Mouse (Mus musculus): ENCODE results near the gene Plscr3. TPM values are rescaled to one million over a fixed set of nuclear protein-coding genes. Genes with fewer than 3 reads are reported as not detected.

Plscr3 gene
- polyA plus RNA-seq (2015; fragmentation: Nextera tagmentation; extraction: Ambion mirVana) = 135 and 140 TPM in 2 replicates

DNA sequence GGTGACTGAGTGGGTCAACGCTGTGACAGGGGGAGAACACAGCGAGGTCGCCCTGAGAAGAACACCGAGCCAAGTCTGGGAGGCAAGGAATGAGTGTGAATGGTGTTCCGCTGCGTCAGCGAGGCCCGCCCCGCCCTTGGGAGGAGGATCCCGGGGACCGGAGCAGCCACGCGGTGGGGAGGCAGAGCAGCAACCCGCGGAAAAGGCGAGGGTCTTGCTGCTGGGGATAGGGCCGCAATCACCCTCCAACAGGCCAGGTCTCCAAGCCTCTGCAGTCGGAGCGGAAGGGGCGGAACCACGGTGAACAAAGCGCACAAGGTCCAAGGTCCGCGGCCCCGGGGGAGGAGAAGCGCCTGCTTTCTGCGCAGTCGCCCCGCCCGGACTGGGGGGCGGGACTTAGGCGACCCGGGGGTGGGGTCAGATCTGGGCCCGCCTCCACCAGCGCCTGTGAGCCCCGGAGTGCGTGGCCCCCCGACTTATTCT, at the start of gene Plscr3:
Plscr3 (plus strand) TSS at position 179 of the 483 bp plus-strand sequence.
- Histone ChIP-seq H3K27ac (peak within 1 kb of the TSS; percentile 96), H3K36me3 (peaks cover 37% of the 10 kb centered on the region), H3K4me1 (peaks cover 31% of the 10 kb centered on the region), H3K4me2 (replicated peaks) (peak within 1 kb of the TSS; percentile 93), H3K4me3 (peak within 1 kb of the TSS; percentile 79), H3K27me3 (no peaks in the 10 kb centered on the region), H3K9ac (peak within 1 kb of the TSS; percentile 90), H3K9me3 (no peaks in the 10 kb centered on the region)
- WGBS = 0% methylated on average over 35 of the region's 38 CpGs
- peak; percentile 93 for ATAC-seq (ENCODE audit: low FRiP score, low read depth)

DNA sequence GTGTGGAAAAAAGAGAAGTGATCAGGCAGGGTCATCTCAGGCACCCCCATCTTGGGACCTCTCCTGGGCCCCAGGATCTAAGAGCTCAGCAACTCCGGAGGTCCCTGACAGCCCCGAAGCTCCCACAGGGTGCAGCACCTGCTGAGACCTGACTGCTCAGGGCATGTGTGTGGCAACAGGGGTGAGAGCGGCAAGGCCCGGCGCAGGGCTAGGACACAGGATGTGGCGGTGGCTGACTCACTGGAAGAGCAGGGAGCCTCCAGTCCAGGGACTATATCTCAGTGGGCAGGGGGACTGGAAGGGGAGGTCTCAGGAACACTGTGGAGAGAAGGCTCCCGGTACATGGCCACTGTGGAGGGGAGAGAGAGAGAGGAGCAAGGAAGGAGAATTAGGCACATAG, 48.3 kb upstream of the Plscr3 start:
- Histone ChIP-seq H3K4me1 (peaks cover 52% of the 10 kb centered on the region), H3K4me3 (no peak overlapping the region)
- 62% methylated on average over 7 of the region's 7 CpGs for WGBS

DNA sequence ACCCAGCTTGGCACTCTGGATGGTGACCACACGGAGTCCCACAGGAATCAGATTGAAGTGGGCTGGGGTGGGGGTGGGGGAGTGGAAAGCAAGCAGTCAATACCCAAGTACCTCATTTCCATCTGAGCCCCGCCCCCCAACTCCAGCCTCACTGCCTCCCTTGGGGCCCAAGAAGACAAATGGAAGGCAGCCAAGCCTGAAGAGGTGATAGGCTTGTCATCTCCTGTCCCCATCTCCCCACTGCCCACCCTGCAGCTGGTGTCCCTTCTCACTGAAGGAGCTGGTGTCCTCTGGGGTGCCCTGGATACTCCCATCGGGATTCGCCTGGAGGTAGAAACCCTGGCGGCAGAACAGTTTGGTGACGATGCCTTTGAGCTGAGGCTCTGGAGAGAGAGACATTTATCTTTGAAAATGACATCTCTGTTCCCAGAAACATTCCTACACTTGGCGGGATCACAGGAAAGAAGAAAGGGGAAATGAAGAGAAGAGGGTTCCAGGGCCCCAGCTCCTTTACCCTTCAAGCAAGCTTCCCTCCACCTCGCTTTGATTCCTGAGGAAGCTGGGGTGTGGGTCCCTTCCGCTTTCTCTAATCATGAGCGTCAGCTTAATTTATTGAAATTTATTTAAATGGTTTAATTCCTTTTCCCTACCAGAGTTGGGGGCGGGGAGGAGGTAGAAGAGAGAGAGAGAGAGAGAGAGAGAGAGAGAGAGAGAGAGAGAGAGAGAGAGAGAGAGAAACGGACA, 46.6 kb upstream of the Plscr3 start:
- ATAC-seq (ENCODE audit: low FRiP score, low read depth) = no peak
- Histone ChIP-seq H3K27ac (no peak overlapping the region), H3K4me2 (replicated peaks) (peak overlapping the region; percentile 92), H3K9me3 (no peaks in the 10 kb centered on the region), H3K9ac (0 out of 2 replicates have a peak overlapping the region, but pooled peaks have one; percentile 25), H3K27me3 (peaks cover 91% of the 10 kb centered on the region), H3K36me3 (no peaks in the 10 kb centered on the region), H3K4me3 (peak overlapping the region; percentile 57), H3K4me1 (peaks cover 69% of the 10 kb centered on the region)
- WGBS = 28% methylated on average over 12 of the region's 12 CpGs

More for the DNA sequence above, 48.3 kb upstream of the Plscr3 start:
- Histone ChIP-seq H3K9ac (no peak overlapping the region), H3K27me3 (peaks cover 88% of the 10 kb centered on the region), H3K27ac (no peak overlapping the region), H3K36me3 (no peaks in the 10 kb centered on the region), H3K9me3 (no peaks in the 10 kb centered on the region), H3K4me2 (replicated peaks) (no peak overlapping the region)
- no peak for ATAC-seq (ENCODE audit: low FRiP score, low read depth)

DNA sequence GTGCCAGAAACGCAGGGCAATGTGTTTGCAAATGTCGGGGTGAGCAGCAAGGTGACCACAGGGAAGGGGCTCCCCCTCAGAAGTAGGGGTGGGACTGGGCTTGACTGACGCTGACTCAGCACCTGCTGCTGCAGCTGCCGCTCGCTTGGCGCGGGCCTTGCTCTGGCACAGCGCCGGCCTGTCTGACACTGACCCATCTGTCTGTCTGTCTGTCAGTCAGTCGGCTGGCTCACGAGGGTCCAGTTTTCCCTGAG, 46.1 kb upstream of the Plscr3 start:
- H3K9me3 ChIP-seq = no peaks in the 10 kb centered on the region
- peak overlapping the region; percentile 61; the same call in 1 of the 2 replicates for H3K27ac ChIP-seq
- H3K36me3 ChIP-seq = no peaks in the 10 kb centered on the region
- peaks cover 73% of the 10 kb centered on the region for H3K4me1 ChIP-seq
- H3K9ac ChIP-seq = peak overlapping the region; percentile 79
- peaks cover 91% of the 10 kb centered on the region for H3K27me3 ChIP-seq
- H3K4me3 ChIP-seq = peak overlapping the region; percentile 57
- no peak for ATAC-seq (ENCODE audit: low FRiP score, low read depth)
- WGBS = under 1% methylated on average over 11 of the region's 11 CpGs
- H3K4me2 ChIP-seq (replicated peaks) = peak overlapping the region; percentile 92

DNA sequence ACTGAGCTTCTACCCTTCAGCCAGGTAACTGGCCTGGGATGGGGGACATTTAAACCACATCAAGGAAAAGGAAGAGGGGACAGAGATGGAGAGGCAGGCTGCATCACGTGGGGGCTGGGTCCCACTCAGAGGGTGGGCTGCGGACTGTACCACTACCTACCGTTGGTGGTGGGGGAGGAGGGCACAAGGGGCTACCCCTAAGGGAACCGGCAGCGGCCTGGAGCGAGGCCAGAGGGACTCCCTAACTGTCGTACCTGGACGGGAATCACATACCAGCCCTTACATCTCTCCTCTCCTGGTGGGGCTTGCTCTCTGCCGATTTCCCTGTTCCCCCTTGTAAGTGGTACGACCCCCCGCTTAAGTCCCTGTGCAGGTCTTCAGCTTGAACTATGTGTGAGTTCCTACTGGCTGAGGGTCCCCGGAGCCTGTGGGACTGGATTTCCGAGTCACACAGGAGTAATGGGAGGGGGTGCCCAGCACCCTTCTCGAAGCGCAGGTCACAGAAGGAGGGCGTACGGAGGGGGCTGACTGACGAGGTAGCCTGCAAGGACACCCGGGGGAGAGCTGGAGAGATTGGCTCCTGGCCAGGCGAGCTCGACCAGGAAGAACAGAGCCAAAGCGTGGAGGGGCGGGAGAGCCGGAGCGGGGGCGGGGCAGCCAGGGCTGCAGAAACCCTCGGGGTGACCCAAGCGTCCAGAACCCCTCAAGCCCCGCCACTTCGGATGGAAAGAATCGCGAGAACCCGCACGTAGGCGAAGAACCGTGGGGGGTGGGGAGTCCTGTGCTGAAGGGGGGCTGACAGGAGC, 45.6 kb upstream of the Plscr3 start:
- H3K4me1 ChIP-seq = peaks cover 70% of the 10 kb centered on the region
- WGBS = 1% methylated on average over 36 of the region's 36 CpGs
- no peaks in the 10 kb centered on the region for H3K9me3 ChIP-seq
- no peaks in the 10 kb centered on the region for H3K36me3 ChIP-seq
- H3K27ac ChIP-seq = peak overlapping the region; percentile 61; the same call in 1 of the 2 replicates
- peak; percentile 64 for ATAC-seq (ENCODE audit: low FRiP score, low read depth)
- peak overlapping the region; percentile 92 for H3K4me2 ChIP-seq (replicated peaks)
- H3K4me3 ChIP-seq = peak overlapping the region; percentile 57
- H3K27me3 ChIP-seq = peaks cover 93% of the 10 kb centered on the region
- peak overlapping the region; percentile 79 for H3K9ac ChIP-seq

DNA sequence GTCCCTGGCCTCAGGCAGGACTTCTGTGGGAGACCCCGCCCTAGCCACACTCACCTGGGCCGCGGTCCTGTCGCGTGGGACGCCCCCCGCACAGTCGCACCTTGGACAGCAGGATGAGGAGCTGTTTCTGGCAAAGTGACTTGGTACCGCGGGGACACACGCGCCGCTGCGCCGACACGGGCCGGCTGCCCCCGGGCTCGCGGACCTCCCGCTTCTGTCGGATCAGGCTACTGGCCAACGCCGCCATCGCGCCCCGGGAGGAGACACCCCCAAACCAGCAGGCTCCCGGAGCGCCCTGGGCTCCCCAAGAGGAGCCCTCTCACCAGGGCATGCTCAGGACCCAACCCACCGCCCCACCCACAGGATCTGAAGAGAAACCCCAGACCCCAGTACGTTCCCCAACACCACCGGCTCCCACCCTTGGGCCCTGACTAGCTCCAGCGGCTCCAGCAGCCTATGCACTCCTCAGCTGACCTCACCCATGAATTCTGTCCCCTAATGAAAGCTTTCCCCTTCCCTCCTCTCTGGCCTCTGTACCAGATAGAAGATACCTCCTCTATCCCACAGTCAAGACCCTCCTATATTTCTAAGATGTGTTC, 44.7 kb upstream of the Plscr3 start, which contains the start of gene Fgf11:
Fgf11 (minus strand) TSS at position 479 of the 599 bp plus-strand sequence.
- Histone ChIP-seq H3K4me1 (peaks cover 63% of the 10 kb centered on the region), H3K27ac (peak within 1 kb of the TSS; percentile 61; the same call in 1 of the 2 replicates), H3K27me3 (peaks cover 93% of the 10 kb centered on the region), H3K4me3 (peak within 1 kb of the TSS; percentile 57), H3K9ac (peak within 1 kb of the TSS; percentile 79), H3K36me3 (no peaks in the 10 kb centered on the region), H3K9me3 (no peaks in the 10 kb centered on the region), H3K4me2 (replicated peaks) (peak within 1 kb of the TSS; percentile 92)
- 1% methylated on average over 33 of the region's 33 CpGs for WGBS
- no peak for ATAC-seq (ENCODE audit: low FRiP score, low read depth)

DNA sequence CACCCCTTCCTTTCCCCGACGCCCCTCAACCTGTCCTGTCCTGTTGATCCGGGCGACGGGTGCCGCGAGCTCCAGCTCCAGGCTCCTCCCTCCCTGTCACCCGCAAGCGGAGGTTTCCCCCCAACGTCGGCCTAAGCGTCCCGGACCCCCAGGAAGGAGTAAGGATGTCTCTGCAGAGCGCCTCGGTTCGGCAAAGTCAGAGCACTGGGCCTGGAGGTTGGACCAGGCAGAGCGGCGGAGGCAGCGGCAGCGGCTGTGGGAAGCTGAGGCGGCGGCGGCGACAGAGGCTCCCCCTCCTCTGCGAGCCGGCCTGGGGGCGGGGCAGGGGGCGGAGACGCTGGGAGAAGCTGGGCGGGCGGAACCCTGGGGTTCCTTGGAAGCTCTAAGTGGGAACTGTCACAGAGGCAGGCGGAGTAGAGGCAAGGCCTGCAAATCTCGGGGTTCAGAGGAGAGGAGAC, 43.5 kb upstream of the Plscr3 start:
- 0 out of 2 replicates have a peak overlapping the region, but pooled peaks have one; percentile 17 for H3K27ac ChIP-seq
- H3K9ac ChIP-seq = peak overlapping the region; percentile 79
- peak overlapping the region; percentile 57 for H3K4me3 ChIP-seq
- no peaks in the 10 kb centered on the region for H3K9me3 ChIP-seq
- H3K4me2 ChIP-seq (replicated peaks) = peak overlapping the region; percentile 92
- peaks cover 63% of the 10 kb centered on the region for H3K4me1 ChIP-seq
- H3K36me3 ChIP-seq = no peaks in the 10 kb centered on the region
- 0 out of 2 replicates have a peak, but pooled peaks have one; percentile 33 for ATAC-seq (ENCODE audit: low FRiP score, low read depth)
- under 1% methylated on average over 32 of the region's 33 CpGs for WGBS
- peaks cover 94% of the 10 kb centered on the region for H3K27me3 ChIP-seq

DNA sequence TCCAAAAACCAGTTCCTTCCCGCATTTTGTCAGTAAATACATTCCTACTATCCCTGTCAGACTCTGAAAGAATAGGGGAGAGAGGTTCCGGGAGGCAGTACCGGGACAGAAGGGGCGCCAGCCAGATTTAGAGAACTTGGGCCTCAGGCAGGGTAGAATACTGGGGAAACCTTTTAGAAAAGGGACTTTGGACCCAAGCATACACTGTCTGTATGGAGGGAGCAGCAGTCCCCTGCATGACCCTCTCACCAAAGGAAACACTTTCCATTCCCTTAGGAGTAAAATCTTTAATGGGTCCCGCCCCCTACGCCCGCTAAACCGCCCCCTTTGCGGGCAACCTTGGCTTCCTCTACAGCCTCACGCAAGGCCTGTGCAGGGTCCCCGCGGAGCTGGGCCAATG, 42.8 kb upstream of the Plscr3 start:
- H3K36me3 ChIP-seq = no peaks in the 10 kb centered on the region
- peaks cover 63% of the 10 kb centered on the region for H3K4me1 ChIP-seq
- H3K4me2 ChIP-seq (replicated peaks) = peak overlapping the region; percentile 92
- peak overlapping the region; percentile 57 for H3K4me3 ChIP-seq
- H3K27ac ChIP-seq = 0 out of 2 replicates have a peak overlapping the region, but pooled peaks have one; percentile 3
- peak overlapping the region; percentile 79 for H3K9ac ChIP-seq
- ATAC-seq (ENCODE audit: low FRiP score, low read depth) = no peak
- 1% methylated on average over 12 of the region's 12 CpGs for WGBS
- H3K27me3 ChIP-seq = peaks cover 93% of the 10 kb centered on the region
- H3K9me3 ChIP-seq = no peaks in the 10 kb centered on the region

DNA sequence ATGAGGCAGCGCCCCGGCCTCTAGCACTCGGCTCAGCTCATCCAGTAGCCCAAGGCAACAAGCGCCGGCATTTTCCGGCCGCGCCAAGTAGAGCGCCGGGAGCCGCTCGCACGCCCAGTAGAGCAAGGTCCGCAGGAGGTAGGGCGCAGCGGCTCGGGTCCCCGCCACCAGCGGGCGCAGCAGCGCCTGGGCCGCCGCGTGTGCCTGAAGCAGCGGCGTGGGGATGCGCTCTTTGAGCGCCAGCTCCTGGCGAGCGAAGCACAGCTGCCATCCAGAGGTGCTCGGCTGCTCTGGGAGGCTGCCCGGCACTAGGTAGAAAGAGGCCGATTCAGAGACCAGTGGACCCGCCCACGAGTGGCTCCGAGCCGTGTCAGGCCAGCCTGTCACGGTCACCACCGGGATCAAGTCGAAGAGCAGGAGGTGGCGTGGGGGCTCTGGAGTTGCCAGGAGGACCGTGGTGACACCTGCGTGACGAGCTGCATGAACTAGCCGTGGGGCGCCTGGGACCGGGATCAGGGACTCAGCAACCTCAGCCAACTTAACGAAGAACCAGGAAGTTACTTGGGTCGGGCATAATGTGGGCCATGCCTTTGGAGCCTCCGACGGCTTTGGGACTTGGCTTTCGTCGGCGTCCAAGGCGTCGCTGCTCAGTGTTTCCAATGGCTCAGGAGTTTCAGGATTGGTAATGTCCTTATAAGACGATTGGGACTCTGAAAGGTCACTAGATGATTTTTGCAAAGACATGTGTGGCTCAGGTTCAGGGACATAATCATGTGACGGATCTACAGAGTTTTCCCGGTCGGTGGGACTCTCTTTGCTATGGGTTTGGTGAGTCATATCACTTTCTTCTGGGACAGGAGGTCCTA, 42.2 kb upstream of the Plscr3 start:
- peak; percentile 26; the same call in 1 of the 2 replicates for ATAC-seq (ENCODE audit: low FRiP score, low read depth)
- Histone ChIP-seq H3K4me1 (peaks cover 61% of the 10 kb centered on the region), H3K36me3 (no peaks in the 10 kb centered on the region), H3K4me3 (peak overlapping the region; percentile 57), H3K4me2 (replicated peaks) (peak overlapping the region; percentile 92), H3K27me3 (peaks cover 86% of the 10 kb centered on the region), H3K27ac (0 out of 2 replicates have a peak overlapping the region, but pooled peaks have one; percentile 3), H3K9me3 (no peaks in the 10 kb centered on the region), H3K9ac (peak overlapping the region; percentile 79)
- 2% methylated on average over 60 of the region's 60 CpGs for WGBS

DNA sequence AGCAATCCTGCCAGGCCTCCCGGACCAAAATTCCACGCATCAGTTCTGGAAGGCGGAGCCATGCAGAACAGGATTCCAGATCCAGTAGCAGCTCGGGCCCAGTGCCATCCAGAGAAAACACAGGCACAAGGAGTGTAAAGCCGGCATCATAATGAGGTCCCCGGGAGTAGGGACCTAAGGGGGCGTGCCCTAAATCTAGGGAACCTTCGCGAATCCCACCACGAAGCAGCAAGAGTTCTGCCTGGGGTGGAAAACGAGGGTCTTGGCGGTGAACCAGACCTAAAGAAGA, 41.6 kb upstream of the Plscr3 start:
- Histone ChIP-seq H3K4me1 (peaks cover 55% of the 10 kb centered on the region), H3K27me3 (peaks cover 80% of the 10 kb centered on the region)

More for the DNA sequence above, 41.6 kb upstream of the Plscr3 start:
- H3K4me2 ChIP-seq (replicated peaks) = peak overlapping the region; percentile 92
- peak overlapping the region; percentile 57 for H3K4me3 ChIP-seq
- 6% methylated on average over 12 of the region's 12 CpGs for WGBS
- no peak for ATAC-seq (ENCODE audit: low FRiP score, low read depth)
- H3K9me3 ChIP-seq = no peaks in the 10 kb centered on the region
- H3K36me3 ChIP-seq = no peaks in the 10 kb centered on the region
- H3K27ac ChIP-seq = no peak overlapping the region
- peak overlapping the region; percentile 39; the same call in 1 of the 2 replicates for H3K9ac ChIP-seq

All from limb, embryonic 13.5 days (tissue).